Mouse (Mus musculus) limb, embryonic 14.5 days (tissue): ENCODE measurements around the gene Tldc1. TPM values are rescaled to one million over a fixed set of nuclear protein-coding genes. Genes with fewer than 3 reads are reported as not detected.

Source experiments
- ATAC-seq: fragments of 200-750 bp; cut with Nextera tagmentation; 2 replicates; pipeline ENCODE4 v1.8.0; 2017; ENCODE audit warnings: low read depth, moderate number of reproducible peaks, moderate TSS enrichment; ENCODE audit not compliant: low FRiP score
- DNase-seq: peaks from one replicate; pipeline ENCODE4 v3.0.0-alpha.2; 2015; ENCODE audit warnings: low spot score
- H3K27ac ChIP-seq: fragments of 300-500 bp; sonication (generic); replicated peaks from 2 replicates; pipeline ENCODE4 v1.5.1; 2014; ENCODE audit warnings: low read depth, mild to moderate bottlenecking, low read length, moderate library complexity, mixed read lengths
- H3K27me3 ChIP-seq: fragments of 300-500 bp; sonication (generic); 2 replicates; pipeline ENCODE4 v1.6.1; 2014; ENCODE audit warnings: low read length, mixed read lengths; ENCODE audit not compliant: control insufficient read depth, insufficient read depth
- H3K36me3 ChIP-seq: fragments of 300-500 bp; sonication (generic); 2 replicates; pipeline ENCODE4 v1.6.1; 2014; ENCODE audit warnings: mild to moderate bottlenecking, low read length, moderate library complexity, mixed read lengths; ENCODE audit not compliant: control insufficient read depth, insufficient read depth
- H3K4me1 ChIP-seq: fragments of 300-500 bp; sonication (generic); 2 replicates; pipeline ENCODE4 v1.6.1; 2014; ENCODE audit warnings: antibody characterized with exemption, low read length, mixed read lengths; ENCODE audit not compliant: control insufficient read depth, insufficient read depth
- H3K4me2 ChIP-seq: fragments of 300-500 bp; sonication (generic); replicated peaks from 2 replicates; pipeline ENCODE4 v1.6.1; 2014; ENCODE audit warnings: low read depth, mild to moderate bottlenecking, low read length, moderate library complexity; ENCODE audit not compliant: severe bottlenecking
- H3K4me3 ChIP-seq: fragments of 300-500 bp; sonication (generic); replicated peaks from 2 replicates; pipeline ENCODE4 v1.5.1; 2014; ENCODE audit warnings: low read length
- H3K9ac ChIP-seq: fragments of 300-500 bp; sonication (generic); 2 replicates; pipeline ENCODE4 v1.6.1; 2014; ENCODE audit warnings: mild to moderate bottlenecking, low read depth, low read length, moderate library complexity; ENCODE audit not compliant: severe bottlenecking
- H3K9me3 ChIP-seq: fragments of 300-500 bp; sonication (generic); 2 replicates; pipeline ENCODE4 v1.6.1; 2016; ENCODE audit warnings: low read length; ENCODE audit not compliant: control insufficient read depth
- POLR2A ChIP-seq: fragments of 200-500 bp; IDR thresholded peaks from 2 replicates; pipeline ENCODE4 v1.8.0; 2012; ENCODE audit warnings: inconsistent platforms, mild to moderate bottlenecking, moderate library complexity, borderline replicate concordance; ENCODE audit not compliant: insufficient read depth, insufficient read length; ENCODE audit errors: extremely low read depth
- WGBS: fragments of 180-500 bp; shearing (Covaris S2); extraction: QIAGEN DNeasy Blood & Tissue Kit; methylation state at CpG from one replicate; pipeline ENCODE4 v1.1.7; 2014; 5-methylcytosine and 5-hydroxymethylcytosine counted together
- polyA plus RNA-seq, 2 experiments: library from polyadenylated mRNA; depleted of rRNA in 1 of 2; stranded (reverse) in 1 of 2; unstranded in 1 of 2; fragments of >200 nt; fragmentation: Nextera tagmentation in 1 of 2; extraction: Ambion mirVana in 1 of 2; gene quantifications; 2 replicates each; pipeline versions ENCODE4 v1.2.1 to v1.2.3; 2012 to 2014

The Tldc1 gene
- polyA plus RNA-seq, 2 experiments: 5.1 to 10.6 TPM

DNA sequence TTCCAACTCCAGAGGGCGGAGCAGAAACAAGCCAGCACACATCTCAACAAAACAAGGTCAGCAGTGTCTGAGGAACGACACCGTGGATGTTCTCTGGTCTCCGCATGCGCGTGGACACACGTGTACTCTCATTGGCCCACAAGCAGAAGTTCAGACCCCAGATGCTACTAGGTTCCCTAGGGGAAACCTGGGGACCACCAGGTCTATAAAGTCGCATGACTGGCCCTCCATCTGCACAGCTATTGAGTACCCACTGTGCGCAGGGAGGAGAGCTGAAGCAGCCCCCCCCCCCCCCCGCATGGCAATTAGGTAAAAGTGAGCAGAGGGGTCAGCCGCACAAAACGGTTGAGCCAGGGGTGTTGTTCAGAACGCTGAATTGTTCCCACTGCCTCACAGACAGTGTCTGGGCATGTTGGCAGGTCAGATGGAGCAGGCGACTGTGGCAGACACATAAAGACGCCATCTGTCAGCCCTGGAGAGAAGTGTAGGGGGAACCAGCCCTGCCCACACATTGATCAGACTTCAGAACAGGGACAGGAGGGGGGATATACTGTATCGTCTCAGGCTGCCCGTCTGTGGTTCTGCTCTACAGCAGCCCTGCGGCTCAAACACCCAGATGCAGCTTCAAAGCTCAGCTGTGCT is 7.7 kb upstream of the Tldc1 start:
- Histone ChIP-seq H3K27me3 (no peaks in the 10 kb centered on the region), H3K36me3 (no peaks in the 10 kb centered on the region), H3K4me1 (no peaks in the 10 kb centered on the region), H3K4me3 (no peak overlapping the region), H3K4me2 (no peak overlapping the region), H3K9ac (no peak overlapping the region), H3K9me3 (no peaks in the 10 kb centered on the region), H3K27ac (no peak overlapping the region)
- no peak for TF ChIP-seq POLR2A
- WGBS: 43% methylated on average over 18 of the region's 18 CpGs
- DNase-seq (no peak), ATAC-seq (no peak)

DNA sequence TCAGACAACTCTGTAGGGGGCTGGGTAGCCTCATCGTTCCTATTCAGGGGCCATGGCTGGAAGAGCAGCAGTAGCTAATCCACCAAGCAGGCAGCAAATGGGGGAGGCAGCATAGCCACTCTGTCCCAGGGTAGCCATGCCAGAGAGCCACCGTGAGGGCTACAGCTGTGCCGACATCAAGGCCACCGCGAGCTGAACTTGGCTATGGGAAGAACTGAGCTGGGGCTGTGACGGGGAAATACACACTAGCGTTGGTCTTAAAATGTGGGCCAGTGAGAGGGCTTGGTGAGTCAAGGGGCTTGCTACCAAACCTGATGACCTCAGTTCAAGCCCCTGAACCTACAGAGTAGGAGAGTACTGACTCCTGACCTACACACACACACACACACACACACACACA is 6.5 kb upstream of the Tldc1 start:
- H3K4me3 ChIP-seq: no peak overlapping the region
- H3K9me3 ChIP-seq: no peaks in the 10 kb centered on the region
- WGBS: 65% methylated on average over 7 of the region's 7 CpGs
- H3K4me2 ChIP-seq: no peak overlapping the region
- no peaks in the 10 kb centered on the region for H3K4me1 ChIP-seq
- ATAC-seq (no peak), DNase-seq (no peak)
- no peak overlapping the region for H3K27ac ChIP-seq
- H3K36me3 ChIP-seq: no peaks in the 10 kb centered on the region
- H3K9ac ChIP-seq: no peak overlapping the region
- TF ChIP-seq POLR2A: no peak
- no peaks in the 10 kb centered on the region for H3K27me3 ChIP-seq

DNA sequence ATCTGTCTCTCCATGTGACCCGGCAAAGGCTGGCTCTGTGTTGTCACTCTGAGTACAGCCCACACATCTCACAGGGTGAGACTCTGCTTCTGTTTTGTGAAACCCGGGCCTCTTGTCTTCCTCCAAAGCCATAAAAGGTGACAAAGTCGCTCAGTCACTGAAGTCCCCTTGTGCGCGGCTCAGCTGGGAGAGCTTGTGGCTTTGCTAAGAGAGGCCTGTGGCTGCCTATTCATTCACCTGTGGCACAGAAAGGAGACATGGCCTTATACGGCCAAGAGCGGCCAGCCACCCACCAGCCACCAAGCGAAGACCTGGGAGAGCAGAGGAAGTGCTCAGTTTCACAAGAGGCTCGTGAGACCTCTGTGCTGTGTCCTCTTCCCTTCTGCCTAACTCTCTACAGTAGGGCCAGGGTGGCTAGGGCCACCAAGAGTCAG is 5.9 kb upstream of the Tldc1 start:
- no peak overlapping the region for H3K27ac ChIP-seq
- no peak for DNase-seq
- H3K9me3 ChIP-seq: no peaks in the 10 kb centered on the region
- TF ChIP-seq POLR2A: no peak
- H3K4me2 ChIP-seq: no peak overlapping the region
- H3K36me3 ChIP-seq: no peaks in the 10 kb centered on the region
- H3K4me3 ChIP-seq: no peak overlapping the region
- H3K4me1 ChIP-seq: no peaks in the 10 kb centered on the region
- H3K9ac ChIP-seq: no peak overlapping the region
- H3K27me3 ChIP-seq: no peaks in the 10 kb centered on the region
- WGBS: 51% methylated on average over 9 of the region's 9 CpGs
- no peak for ATAC-seq

DNA sequence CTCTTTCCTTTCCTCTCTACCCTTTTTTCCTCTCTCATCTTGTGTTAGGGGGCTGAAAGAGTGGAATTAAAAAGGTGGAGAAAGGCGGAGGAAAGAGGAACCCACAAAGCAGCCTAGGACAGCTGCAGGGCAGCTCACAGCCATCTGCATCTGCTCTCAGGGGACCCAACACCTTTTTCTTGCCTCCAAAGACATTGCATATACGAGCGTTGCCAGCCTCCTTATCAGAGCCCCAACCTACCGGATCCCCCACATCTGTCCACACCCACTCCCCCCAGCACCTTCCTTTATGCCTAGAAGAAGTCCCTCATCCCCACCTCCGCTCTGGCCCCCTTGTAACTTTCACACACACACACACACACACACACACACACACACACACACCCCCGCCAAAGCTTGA is 5.4 kb upstream of the Tldc1 start:
- H3K4me3 ChIP-seq: no peak overlapping the region
- H3K27ac ChIP-seq: no peak overlapping the region
- H3K9ac ChIP-seq: no peak overlapping the region
- DNase-seq (no peak), ATAC-seq (no peak)
- WGBS: 69% methylated on average over 6 of the region's 6 CpGs
- no peaks in the 10 kb centered on the region for H3K27me3 ChIP-seq
- peaks cover 4% of the 10 kb centered on the region; the same call in 1 of the 2 replicates for H3K4me1 ChIP-seq
- no peak overlapping the region for H3K4me2 ChIP-seq
- no peak for TF ChIP-seq POLR2A
- H3K9me3 ChIP-seq: no peaks in the 10 kb centered on the region
- H3K36me3 ChIP-seq: no peaks in the 10 kb centered on the region

DNA sequence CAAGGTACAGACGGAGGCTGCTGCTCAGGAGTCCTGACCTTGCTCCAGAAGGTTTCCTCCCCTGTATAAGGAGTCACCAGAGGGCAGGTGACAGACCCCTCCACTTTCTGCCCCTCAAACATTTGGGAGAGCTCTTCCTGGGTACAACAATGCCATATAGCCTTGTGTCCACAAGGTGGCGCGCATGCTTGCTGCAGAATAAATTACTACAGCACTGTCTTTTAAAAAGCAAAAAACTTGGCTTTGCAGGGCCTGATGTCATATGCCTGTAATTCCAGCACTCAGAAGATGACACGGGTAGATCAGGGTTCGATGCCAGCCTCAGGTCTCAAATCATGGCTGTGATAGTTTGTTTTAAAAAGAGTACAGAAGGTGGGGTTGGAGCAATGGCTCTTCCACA is 4.5 kb upstream of the Tldc1 start:
- Histone ChIP-seq H3K4me3 (no peak overlapping the region), H3K9ac (no peak overlapping the region), H3K36me3 (no peaks in the 10 kb centered on the region), H3K4me1 (peaks cover 7% of the 10 kb centered on the region; the same call in 1 of the 2 replicates), H3K9me3 (no peaks in the 10 kb centered on the region), H3K4me2 (no peak overlapping the region), H3K27ac (no peak overlapping the region), H3K27me3 (no peaks in the 10 kb centered on the region)
- TF ChIP-seq POLR2A: no peak
- 12% methylated on average over 5 of the region's 5 CpGs for WGBS
- DNase-seq (peak; percentile 82), ATAC-seq (no peak)
